ENCODE assay signal across 11 mouse cellular contexts in genomic region chr15:83075607-83076525, GRCm38 (mm10). TPM values are rescaled to one million over a fixed set of nuclear protein-coding genes. Genes with fewer than 3 reads are reported as not detected.
DNase-seq lines count a peak whose midpoint lies in the region; ATAC-seq lines count a peak whose summit lies in the region.
"Had no signal": no experiment of that assay in that cellular context is flagged by ENCODE, and none has a peak within 500 bp of the region (broad histone marks: within the 10 kb centered on the region; RNA-seq: fewer than 3 reads in every experiment).

No protein-coding gene starts in this region.

- peak; percentile 81 for DNase-seq in 416B (ENCODE audit: low read depth)
- DNase-seq in B cell, adult 2 months: peak; percentile 26 to 27
- DNase-seq in induced T-regulatory cell, adult 2 months (ENCODE audit: low read depth): peak; percentile 83
- no peak for DNase-seq in layer of hippocampus, adult 11-12 months (ENCODE audit: low spot score)
- DNase-seq: cerebellum, adult 11-12 months; gastrocnemius, postnatal 36 days; retina, postnatal 1 day had no signal

- 0 out of 2 replicates have a peak, but pooled peaks have one; percentile 27 for ATAC-seq in megakaryocyte, adult 5-6 weeks (ENCODE audit: poor library complexity, severe bottlenecking)
- no peak for ATAC-seq in megakaryocyte-erythroid progenitor cell, adult 5-6 weeks (replicated peaks; ENCODE audit: low FRiP score, low TSS enrichment, poor library complexity, severe bottlenecking)
- no peak for ATAC-seq in erythroid progenitor cell, adult 5-6 weeks (replicated peaks; ENCODE audit: low FRiP score, poor library complexity, severe bottlenecking)
- ATAC-seq: intestine, embryonic 16.5 days had no signal

RNA-seq across cellular contexts. Expression of gene Serhl, which starts 13.4 kb away (rescaled TPM):
- 36.6 and 46.4 TPM in 2 replicates for total RNA-seq in megakaryocyte, adult 5-6 weeks (2015)
- total RNA-seq in megakaryocyte, adult 5-6 weeks (2017): 27.0 and 34.6 TPM in 2 replicates
- 46.0 and 51.6 TPM in 2 replicates for total RNA-seq in megakaryocyte-erythroid progenitor cell, adult 5-6 weeks (2014; fragmentation: Nextera tagmentation)
- total RNA-seq in megakaryocyte-erythroid progenitor cell, adult 5-6 weeks (2017): 32.0 and 45.4 TPM in 2 replicates
- total RNA-seq in erythroid progenitor cell, adult 5-6 weeks (2015; ENCODE audit: low replicate concordance): 21.8 and 33.2 TPM in 2 replicates
- 3.0 and 5.9 TPM in 2 replicates for total RNA-seq in erythroid progenitor cell, adult 5-6 weeks (2017; ENCODE audit: low replicate concordance)

RNA-seq across cellular contexts. Expression of gene Nfam1, which starts 42.8 kb away (rescaled TPM):
- 159 TPM in 2 replicates for total RNA-seq in megakaryocyte, adult 5-6 weeks (2015)
- total RNA-seq in megakaryocyte, adult 5-6 weeks (2017): 189 and 212 TPM in 2 replicates
- 3.7 and 4.1 TPM in 2 replicates for total RNA-seq in megakaryocyte-erythroid progenitor cell, adult 5-6 weeks (2014; fragmentation: Nextera tagmentation)
- 2.7 and 6.9 TPM in 2 replicates for total RNA-seq in megakaryocyte-erythroid progenitor cell, adult 5-6 weeks (2017)
- 14.4 and 17.2 TPM in 2 replicates for total RNA-seq in erythroid progenitor cell, adult 5-6 weeks (2015; ENCODE audit: low replicate concordance)
- total RNA-seq in erythroid progenitor cell, adult 5-6 weeks (2017; ENCODE audit: low replicate concordance): 11.9 and 16.9 TPM in 2 replicates

RNA-seq across cellular contexts. Expression of gene Rrp7a, which starts 46.7 kb away (rescaled TPM):
- total RNA-seq in megakaryocyte, adult 5-6 weeks (2015): 17.5 and 21.2 TPM in 2 replicates
- total RNA-seq in megakaryocyte, adult 5-6 weeks (2017): 50.8 and 57.9 TPM in 2 replicates
- total RNA-seq in megakaryocyte-erythroid progenitor cell, adult 5-6 weeks (2014; fragmentation: Nextera tagmentation): 30.4 and 53.1 TPM in 2 replicates
- 107 and 139 TPM in 2 replicates for total RNA-seq in megakaryocyte-erythroid progenitor cell, adult 5-6 weeks (2017)
- 12.6 and 16.9 TPM in 2 replicates for total RNA-seq in erythroid progenitor cell, adult 5-6 weeks (2015; ENCODE audit: low replicate concordance)
- total RNA-seq in erythroid progenitor cell, adult 5-6 weeks (2017; ENCODE audit: low replicate concordance): 12.3 and 31.9 TPM in 2 replicates

Comparison
In these comparisons a context has a peak if more than half of its experiments do, and no peak if none do; other contexts are left out.
1. RNA of gene Nfam1, which starts 42.8 kb away (total RNA-seq): 159 to 212 TPM in megakaryocyte, adult 5-6 weeks; 11.9 to 17.2 TPM in erythroid progenitor cell, adult 5-6 weeks and 2.7 to 6.9 TPM in megakaryocyte-erythroid progenitor cell, adult 5-6 weeks; every median in the first group is over 4 times any median in the second.